8 mouse cellular contexts compared by ENCODE assay signal in the genomic region with DNA sequence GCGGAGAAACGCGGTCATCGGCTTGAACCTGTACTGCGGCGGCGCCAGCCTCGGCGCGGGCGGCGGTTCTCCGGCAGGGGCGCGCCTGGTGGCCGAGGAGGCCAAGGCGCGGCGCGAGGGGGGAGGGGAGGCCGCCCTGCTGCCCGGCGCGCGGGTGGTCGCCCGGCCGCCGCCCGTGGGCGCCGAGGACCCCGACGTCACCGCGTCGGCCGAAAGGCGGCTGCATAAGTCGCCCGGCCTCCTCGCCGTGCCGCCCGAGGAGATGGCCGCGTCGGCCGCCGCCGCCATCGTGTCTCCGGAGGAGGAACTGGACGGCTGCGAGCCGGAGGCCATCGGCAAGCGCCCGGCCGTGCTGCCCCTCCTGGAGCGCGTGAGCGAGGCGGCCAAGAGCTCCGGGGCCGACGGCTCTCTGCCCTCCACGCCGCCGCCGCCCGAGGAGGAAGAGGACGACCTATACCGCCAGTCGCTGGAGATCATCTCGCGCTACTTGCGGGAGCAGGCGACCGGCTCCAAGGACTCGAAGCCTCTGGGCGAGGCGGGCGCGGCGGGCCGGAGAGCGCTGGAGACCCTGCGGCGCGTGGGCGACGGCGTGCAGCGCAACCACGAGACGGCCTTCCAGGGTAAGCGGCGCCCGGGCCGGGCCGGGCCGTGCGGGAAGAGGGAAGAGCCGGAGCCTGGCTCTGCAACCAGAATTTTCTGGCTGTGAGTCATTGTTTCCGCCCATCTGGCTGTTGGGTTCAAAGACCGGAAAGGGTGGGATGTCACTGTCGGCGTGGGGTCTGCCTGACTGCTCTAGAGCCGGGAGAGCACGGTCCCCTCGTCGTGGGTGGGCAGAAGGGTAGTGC. TPM values are rescaled to one million over a fixed set of nuclear protein-coding genes. Genes with fewer than 3 reads are reported as not detected.
A peak's percentile ranks its signal among the peaks of the same experiment; 100 is the strongest.
DNase-seq lines count a peak whose midpoint lies in the region; ATAC-seq and TF ChIP-seq lines count a peak whose summit lies in the region.

No protein-coding gene starts in this region.

- H3K4me2 ChIP-seq in heart, embryonic 11.5 days, result peak overlapping the region; percentile 95
- H3K4me2 ChIP-seq in kidney, embryonic 15.5 days, result peak overlapping the region; percentile 79
- peak overlapping the region; percentile 98 for H3K4me2 ChIP-seq in liver, embryonic 14.5 days (ENCODE audit: low read depth)
- peak overlapping the region; percentile 82 for H3K4me2 ChIP-seq in neural tube, embryonic 11.5 days (ENCODE audit: low read depth)

- no peaks in the 10 kb centered on the region for H3K27me3 ChIP-seq in C2C12 (ENCODE audit: control insufficient read depth, insufficient read depth, insufficient read length)
- no peaks in the 10 kb centered on the region for H3K27me3 ChIP-seq in heart, embryonic 11.5 days (ENCODE audit: control insufficient read depth, insufficient read depth, low read length)
- no peaks in the 10 kb centered on the region for H3K27me3 ChIP-seq in kidney, embryonic 15.5 days
- H3K27me3 ChIP-seq in liver, embryonic 14.5 days (ENCODE audit: control insufficient read depth, insufficient read depth, low read length), result no peaks in the 10 kb centered on the region
- H3K27me3 ChIP-seq in neural tube, embryonic 11.5 days (ENCODE audit: control insufficient read depth, insufficient read depth, low read length), result no peaks in the 10 kb centered on the region

- WGBS in heart, embryonic 11.5 days (ENCODE audit: insufficient replicate concordance), result under 1% methylated on average over 108 of the region's 113 CpGs
- under 1% methylated on average over 95 of the region's 113 CpGs for WGBS in kidney, embryonic 15.5 days
- WGBS in liver, embryonic 14.5 days (ENCODE audit: insufficient replicate concordance), result under 1% methylated on average over 106 of the region's 113 CpGs
- WGBS in neural tube, embryonic 11.5 days, result under 1% methylated on average over 91 of the region's 113 CpGs

- peak; percentile 73 for DNase-seq in adrenal gland, postnatal 25 days
- DNase-seq in liver, embryonic 14.5 days (ENCODE audit: low read depth in 3 of 3, low spot score in 3 of 3), result no peak
- peak; percentile 81 for DNase-seq in neural tube, embryonic 11.5 days (ENCODE audit: low spot score)
- DNase-seq in testis, postnatal 10 days (ENCODE audit: low spot score), result peak; percentile 76

- H3K79me3 ChIP-seq in C2C12 (ENCODE audit: low read depth), result peaks cover 50% of the 10 kb centered on the region

- TF ChIP-seq EP300 in liver, embryonic 14.5 days (IDR thresholded peaks at IDR 0.05; ENCODE audit: low read depth), result no peak

- H3K4me1 ChIP-seq in heart, embryonic 11.5 days (ENCODE audit: control insufficient read depth, insufficient read depth, low read length), result peaks cover 24% of the 10 kb centered on the region
- H3K4me1 ChIP-seq in kidney, embryonic 15.5 days, result peaks cover 43% of the 10 kb centered on the region
- peaks cover 35 to 36% of the 10 kb centered on the region in 2 experiments for H3K4me1 ChIP-seq in liver, embryonic 14.5 days (replicated peaks; ENCODE audit: control insufficient read depth in 2 of 2, insufficient read depth in 2 of 2, low read length in 1 of 2)
- H3K4me1 ChIP-seq in neural tube, embryonic 11.5 days (ENCODE audit: control insufficient read depth, insufficient read depth, low read length), result peaks cover 18% of the 10 kb centered on the region

- peak; percentile 48 for ATAC-seq in erythroblast, adult 5-6 weeks (replicated peaks; ENCODE audit: low FRiP score, poor library complexity, severe bottlenecking)
- ATAC-seq in heart, embryonic 11.5 days (replicated peaks; ENCODE audit: insufficient number of reproducible peaks, low FRiP score, low TSS enrichment), result peak; percentile 50
- ATAC-seq in kidney, embryonic 15.5 days (replicated peaks; ENCODE audit: low FRiP score), result peak; percentile 66
- peak; percentile 61 for ATAC-seq in liver, embryonic 14.5 days (ENCODE audit: insufficient read depth)
- peak; percentile 72 for ATAC-seq in neural tube, embryonic 11.5 days (ENCODE audit: insufficient read depth, low FRiP score, low TSS enrichment)

- peak overlapping the region; percentile 83 for H3K4me3 ChIP-seq in C2C12 (ENCODE audit: insufficient read depth, poor library complexity, severe bottlenecking)
- H3K4me3 ChIP-seq in heart, embryonic 11.5 days (ENCODE audit: low read depth, low read length), result peak overlapping the region; percentile 76
- H3K4me3 ChIP-seq in kidney, embryonic 15.5 days (replicated peaks), result peak overlapping the region; percentile 98
- H3K4me3 ChIP-seq in liver, embryonic 14.5 days (ENCODE audit: insufficient read depth in 1 of 2, low read depth in 2 of 2, low read length in 2 of 2), result peak overlapping the region; percentile 79 to 93
- peak overlapping the region; percentile 99 for H3K4me3 ChIP-seq in neural tube, embryonic 11.5 days (ENCODE audit: low read depth, low read length)

- peak overlapping the region; percentile 99 for H3K9ac ChIP-seq in heart, embryonic 11.5 days (ENCODE audit: low read depth, low read length)
- H3K9ac ChIP-seq in kidney, embryonic 15.5 days, result peak overlapping the region; percentile 100
- peak overlapping the region; percentile 84 for H3K9ac ChIP-seq in liver, embryonic 14.5 days (replicated peaks)
- H3K9ac ChIP-seq in neural tube, embryonic 11.5 days (ENCODE audit: low read length), result peak overlapping the region; percentile 99

- H3K9me3 ChIP-seq in heart, embryonic 11.5 days (replicated peaks; ENCODE audit: control insufficient read depth, low read length), result no peaks in the 10 kb centered on the region
- H3K9me3 ChIP-seq in kidney, embryonic 15.5 days (replicated peaks), result no peaks in the 10 kb centered on the region
- H3K9me3 ChIP-seq in liver, embryonic 14.5 days (ENCODE audit: control insufficient read depth, low read length), result no peaks in the 10 kb centered on the region
- no peaks in the 10 kb centered on the region for H3K9me3 ChIP-seq in neural tube, embryonic 11.5 days (ENCODE audit: control insufficient read depth, low read length)

- peak overlapping the region; percentile 97 for H3K27ac ChIP-seq in heart, embryonic 11.5 days (ENCODE audit: low read depth, low read length)
- H3K27ac ChIP-seq in kidney, embryonic 15.5 days, result peak overlapping the region; percentile 99
- H3K27ac ChIP-seq in liver, embryonic 14.5 days, result peak overlapping the region; percentile 89
- peak overlapping the region; percentile 95 for H3K27ac ChIP-seq in neural tube, embryonic 11.5 days (ENCODE audit: low read depth, low read length)

- no peak for TF ChIP-seq CTCF in C2C12 (IDR thresholded peaks at IDR 0.05; ENCODE audit: control insufficient read depth, insufficient read depth, insufficient read length)
- no peak; the same call in 1 of the 2 replicates for TF ChIP-seq CTCF in liver, embryonic 14.5 days (IDR thresholded peaks at IDR 0.05; ENCODE audit: low read depth)

- peaks cover 69% of the 10 kb centered on the region for H3K79me2 ChIP-seq in C2C12 (ENCODE audit: control insufficient read depth, insufficient read depth)

- H3K36me3 ChIP-seq in C2C12 (ENCODE audit: control insufficient read depth, insufficient read depth), result peaks cover 41% of the 10 kb centered on the region
- peaks cover 13% of the 10 kb centered on the region; the same call in 1 of the 2 replicates for H3K36me3 ChIP-seq in heart, embryonic 11.5 days (ENCODE audit: control insufficient read depth, insufficient read depth, low read length)
- H3K36me3 ChIP-seq in kidney, embryonic 15.5 days, result peaks cover 38% of the 10 kb centered on the region
- peaks cover 43% of the 10 kb centered on the region for H3K36me3 ChIP-seq in liver, embryonic 14.5 days (replicated peaks; ENCODE audit: control insufficient read depth, insufficient read depth, low read depth)
- peaks cover 3% of the 10 kb centered on the region; the same call in 1 of the 2 replicates for H3K36me3 ChIP-seq in neural tube, embryonic 11.5 days (ENCODE audit: control insufficient read depth, insufficient read depth, low read length)

- H3ac ChIP-seq in C2C12 (ENCODE audit: control insufficient read depth, insufficient read length, low read depth), result peak overlapping the region; percentile 81

RNA-seq across cellular contexts. Expression of a gene that starts 0.5 kb away (rescaled TPM):
- 46.4 TPM for polyA plus RNA-seq in C2C12 (2012; fragmentation: generic; extraction: Trizol)
- total RNA-seq in adrenal gland, postnatal 25 days (2021), result 165 and 167 TPM in 2 replicates
- 83.2 and 113 TPM in 2 replicates for total RNA-seq in erythroblast, adult 5-6 weeks (2015; ENCODE audit: low replicate concordance)
- total RNA-seq in erythroblast, adult 5-6 weeks (2017; ENCODE audit: low replicate concordance), result 70.6 and 76.3 TPM in 2 replicates
- polyA plus RNA-seq in heart, embryonic 11.5 days (2014; fragmentation: Nextera tagmentation; extraction: Ambion mirVana), result 46.3 and 49.8 TPM in 2 replicates
- 51.2 and 54.4 TPM in 2 replicates for polyA plus RNA-seq in kidney, embryonic 15.5 days (2015; fragmentation: Nextera tagmentation; extraction: Ambion mirVana)
- 26.6 and 34.6 TPM in 2 replicates for polyA plus RNA-seq in liver, embryonic 14.5 days (2012; rRNA removed)
- 39.2 and 45.0 TPM in 2 replicates for polyA plus RNA-seq in liver, embryonic 14.5 days (2014; fragmentation: Nextera tagmentation; extraction: Ambion mirVana)
- polyA plus RNA-seq in neural tube, embryonic 11.5 days (2014; fragmentation: Nextera tagmentation; extraction: Ambion mirVana), result 75.7 and 79.4 TPM in 2 replicates

RNA-seq across cellular contexts. Expression of a gene that starts 28.6 kb away (rescaled TPM):
- 3.1 TPM for polyA plus RNA-seq in C2C12 (2012; fragmentation: generic; extraction: Trizol)
- total RNA-seq in adrenal gland, postnatal 25 days (2021), result 5.6 and 6.1 TPM in 2 replicates
- not detected in 2 replicates for total RNA-seq in erythroblast, adult 5-6 weeks (2015; ENCODE audit: low replicate concordance)
- total RNA-seq in erythroblast, adult 5-6 weeks (2017; ENCODE audit: low replicate concordance), result not detected in 2 replicates
- polyA plus RNA-seq in heart, embryonic 11.5 days (2014; fragmentation: Nextera tagmentation; extraction: Ambion mirVana), result 3.5 and 5.1 TPM in 2 replicates
- polyA plus RNA-seq in kidney, embryonic 15.5 days (2015; fragmentation: Nextera tagmentation; extraction: Ambion mirVana), result 4.0 and 6.3 TPM in 2 replicates
- polyA plus RNA-seq in liver, embryonic 14.5 days (2012; rRNA removed), result 0.12 and 0.43 TPM in 2 replicates
- polyA plus RNA-seq in liver, embryonic 14.5 days (2014; fragmentation: Nextera tagmentation; extraction: Ambion mirVana), result 0.17 and 0.47 TPM in 2 replicates
- 0.42 and 0.82 TPM in 2 replicates for polyA plus RNA-seq in neural tube, embryonic 11.5 days (2014; fragmentation: Nextera tagmentation; extraction: Ambion mirVana)

RNA-seq across cellular contexts. Expression of a gene that starts 34.3 kb away (rescaled TPM):
- 42.0 TPM for polyA plus RNA-seq in C2C12 (2012; fragmentation: generic; extraction: Trizol)
- 86.4 and 93.1 TPM in 2 replicates for total RNA-seq in adrenal gland, postnatal 25 days (2021)
- 30.9 and 34.1 TPM in 2 replicates for total RNA-seq in erythroblast, adult 5-6 weeks (2015; ENCODE audit: low replicate concordance)
- 52.8 and 58.1 TPM in 2 replicates for total RNA-seq in erythroblast, adult 5-6 weeks (2017; ENCODE audit: low replicate concordance)
- 52.7 and 55.4 TPM in 2 replicates for polyA plus RNA-seq in heart, embryonic 11.5 days (2014; fragmentation: Nextera tagmentation; extraction: Ambion mirVana)
- 71.1 and 73.2 TPM in 2 replicates for polyA plus RNA-seq in kidney, embryonic 15.5 days (2015; fragmentation: Nextera tagmentation; extraction: Ambion mirVana)
- polyA plus RNA-seq in liver, embryonic 14.5 days (2012; rRNA removed), result 10.2 and 14.9 TPM in 2 replicates
- polyA plus RNA-seq in liver, embryonic 14.5 days (2014; fragmentation: Nextera tagmentation; extraction: Ambion mirVana), result 26.8 and 27.1 TPM in 2 replicates
- polyA plus RNA-seq in neural tube, embryonic 11.5 days (2014; fragmentation: Nextera tagmentation; extraction: Ambion mirVana), result 84.4 TPM in 2 replicates

Comparison
In these comparisons a context has a peak if more than half of its experiments do, and no peak if none do; other contexts are left out.
1. DNase-seq: peak in adrenal gland, postnatal 25 days (single experiment), neural tube, embryonic 11.5 days (single experiment) and testis, postnatal 10 days (single experiment); none in liver, embryonic 14.5 days (0 of 3).
2. Peak in every context shown above with its lines, with median percentiles within 50 percentile points of each other: H3K4me3 ChIP-seq, ATAC-seq, H3K27ac ChIP-seq, H3K4me2 ChIP-seq and H3K9ac ChIP-seq.